Mouse (Mus musculus): Measurements from ENCODE around the gene Itpka. TPM values are rescaled to one million over a fixed set of nuclear protein-coding genes. Genes with fewer than 3 reads are reported as not detected.

Itpka gene
- polyA plus RNA-seq (2014; fragmentation: Nextera tagmentation; extraction: Ambion mirVana): 10.5 and 12.1 TPM in 2 replicates

- ATAC-seq (ENCODE audit: insufficient number of reproducible peaks, insufficient read depth, low FRiP score, low read depth): peak; percentile 72
- H3K36me3 ChIP-seq (ENCODE audit: control insufficient read depth, insufficient read depth, low read length): no peaks in the 10 kb centered on the region
- H3K9ac ChIP-seq (replicated peaks; ENCODE audit: low read depth, low read length): peak within 1 kb of the TSS; percentile 39
- H3K4me1 ChIP-seq (ENCODE audit: control insufficient read depth, insufficient read depth, low read length): peaks cover 27% of the 10 kb centered on the region; the same call in 1 of the 2 replicates
- H3K4me3 ChIP-seq (ENCODE audit: low read depth, low read length): peak within 1 kb of the TSS; percentile 58
- peak within 1 kb of the TSS; percentile 93 for H3K27ac ChIP-seq (ENCODE audit: low read length)
- WGBS: 2% methylated on average over 27 of the region's 53 CpGs
- no peaks in the 10 kb centered on the region for H3K9me3 ChIP-seq (ENCODE audit: control insufficient read depth, low read depth, low read length)
- H3K4me2 ChIP-seq (replicated peaks; ENCODE audit: low read depth, low read length): peak within 1 kb of the TSS; percentile 100
- H3K27me3 ChIP-seq (ENCODE audit: control insufficient read depth, insufficient read depth, low read length): peaks cover 10% of the 10 kb centered on the region
Measured at GRCm38 (mm10) chr2:119741581-119742411, at the start of gene Itpka. Gene Itpka, plus strand, starts transcription at chr2:119742337.

GRCm38 (mm10) chr2:119694826-119695225 lies 47.3 kb upstream of the Itpka start:
- WGBS: 86% methylated on average over 2 of the region's 2 CpGs
- Histone ChIP-seq H3K4me2 (replicated peaks; ENCODE audit: low read depth, low read length) (no peak overlapping the region), H3K27me3 (ENCODE audit: control insufficient read depth, insufficient read depth, low read length) (no peaks in the 10 kb centered on the region), H3K4me3 (ENCODE audit: low read depth, low read length) (no peak overlapping the region), H3K9me3 (ENCODE audit: control insufficient read depth, low read depth, low read length) (no peaks in the 10 kb centered on the region), H3K4me1 (ENCODE audit: control insufficient read depth, insufficient read depth, low read length) (no peaks in the 10 kb centered on the region), H3K27ac (ENCODE audit: low read length) (no peak overlapping the region), H3K9ac (replicated peaks; ENCODE audit: low read depth, low read length) (no peak overlapping the region), H3K36me3 (ENCODE audit: control insufficient read depth, insufficient read depth, low read length) (peaks cover 8% of the 10 kb centered on the region)
- no peak for ATAC-seq (ENCODE audit: insufficient number of reproducible peaks, insufficient read depth, low FRiP score, low read depth)

- 65% methylated on average over 1 of the region's 1 CpGs for WGBS
Measured at GRCm38 (mm10) chr2:119696111-119696510, 46.0 kb upstream of the Itpka start.

GRCm38 (mm10) chr2:119698472-119698871 lies 43.7 kb upstream of the Itpka start:
- Histone ChIP-seq H3K9me3 (ENCODE audit: control insufficient read depth, low read depth, low read length) (no peaks in the 10 kb centered on the region), H3K4me1 (ENCODE audit: control insufficient read depth, insufficient read depth, low read length) (no peaks in the 10 kb centered on the region), H3K27ac (ENCODE audit: low read length) (no peak overlapping the region), H3K4me2 (replicated peaks; ENCODE audit: low read depth, low read length) (no peak overlapping the region), H3K4me3 (ENCODE audit: low read depth, low read length) (no peak overlapping the region), H3K36me3 (ENCODE audit: control insufficient read depth, insufficient read depth, low read length) (peaks cover 17% of the 10 kb centered on the region), H3K9ac (replicated peaks; ENCODE audit: low read depth, low read length) (no peak overlapping the region), H3K27me3 (ENCODE audit: control insufficient read depth, insufficient read depth, low read length) (no peaks in the 10 kb centered on the region)
- no peak for ATAC-seq (ENCODE audit: insufficient number of reproducible peaks, insufficient read depth, low FRiP score, low read depth)
- WGBS: 86% methylated on average over 2 of the region's 2 CpGs

More at GRCm38 (mm10) chr2:119696111-119696510, 46.0 kb upstream of the Itpka start:
- H3K36me3 ChIP-seq (ENCODE audit: control insufficient read depth, insufficient read depth, low read length): peaks cover 8% of the 10 kb centered on the region
- ATAC-seq (ENCODE audit: insufficient number of reproducible peaks, insufficient read depth, low FRiP score, low read depth): no peak
- H3K27ac ChIP-seq (ENCODE audit: low read length): no peak overlapping the region
- no peak overlapping the region for H3K9ac ChIP-seq (replicated peaks; ENCODE audit: low read depth, low read length)
- no peaks in the 10 kb centered on the region for H3K27me3 ChIP-seq (ENCODE audit: control insufficient read depth, insufficient read depth, low read length)
- H3K4me3 ChIP-seq (ENCODE audit: low read depth, low read length): no peak overlapping the region
- H3K4me1 ChIP-seq (ENCODE audit: control insufficient read depth, insufficient read depth, low read length): no peaks in the 10 kb centered on the region
- no peaks in the 10 kb centered on the region for H3K9me3 ChIP-seq (ENCODE audit: control insufficient read depth, low read depth, low read length)
- H3K4me2 ChIP-seq (replicated peaks; ENCODE audit: low read depth, low read length): no peak overlapping the region

GRCm38 (mm10) chr2:119699962-119700361 lies 42.2 kb upstream of the Itpka start:
- no peaks in the 10 kb centered on the region for H3K9me3 ChIP-seq (ENCODE audit: control insufficient read depth, low read depth, low read length)
- no peak overlapping the region for H3K9ac ChIP-seq (replicated peaks; ENCODE audit: low read depth, low read length)
- H3K36me3 ChIP-seq (ENCODE audit: control insufficient read depth, insufficient read depth, low read length): peaks cover 16% of the 10 kb centered on the region
- no peak overlapping the region for H3K4me2 ChIP-seq (replicated peaks; ENCODE audit: low read depth, low read length)
- no peaks in the 10 kb centered on the region for H3K4me1 ChIP-seq (ENCODE audit: control insufficient read depth, insufficient read depth, low read length)
- no peak overlapping the region for H3K27ac ChIP-seq (ENCODE audit: low read length)
- H3K4me3 ChIP-seq (ENCODE audit: low read depth, low read length): no peak overlapping the region
- 91% methylated on average over 3 of the region's 3 CpGs for WGBS
- no peaks in the 10 kb centered on the region for H3K27me3 ChIP-seq (ENCODE audit: control insufficient read depth, insufficient read depth, low read length)
- ATAC-seq (ENCODE audit: insufficient number of reproducible peaks, insufficient read depth, low FRiP score, low read depth): no peak

GRCm38 (mm10) chr2:119703171-119703570 lies 39.0 kb upstream of the Itpka start:
- H3K9ac ChIP-seq (replicated peaks; ENCODE audit: low read depth, low read length): no peak overlapping the region
- H3K4me1 ChIP-seq (ENCODE audit: control insufficient read depth, insufficient read depth, low read length): no peaks in the 10 kb centered on the region
- no peak for ATAC-seq (ENCODE audit: insufficient number of reproducible peaks, insufficient read depth, low FRiP score, low read depth)
- 87% methylated on average over 2 of the region's 2 CpGs for WGBS
- no peaks in the 10 kb centered on the region for H3K9me3 ChIP-seq (ENCODE audit: control insufficient read depth, low read depth, low read length)
- no peaks in the 10 kb centered on the region for H3K27me3 ChIP-seq (ENCODE audit: control insufficient read depth, insufficient read depth, low read length)
- H3K27ac ChIP-seq (ENCODE audit: low read length): no peak overlapping the region
- no peak overlapping the region for H3K4me3 ChIP-seq (ENCODE audit: low read depth, low read length)
- H3K36me3 ChIP-seq (ENCODE audit: control insufficient read depth, insufficient read depth, low read length): peaks cover 36% of the 10 kb centered on the region
- H3K4me2 ChIP-seq (replicated peaks; ENCODE audit: low read depth, low read length): no peak overlapping the region

GRCm38 (mm10) chr2:119707676-119708075 lies 34.5 kb upstream of the Itpka start:
- 77% methylated on average over 3 of the region's 3 CpGs for WGBS
- peaks cover 44% of the 10 kb centered on the region for H3K36me3 ChIP-seq (ENCODE audit: control insufficient read depth, insufficient read depth, low read length)
- H3K27ac ChIP-seq (ENCODE audit: low read length): no peak overlapping the region
- H3K9me3 ChIP-seq (ENCODE audit: control insufficient read depth, low read depth, low read length): no peaks in the 10 kb centered on the region
- no peak overlapping the region for H3K4me3 ChIP-seq (ENCODE audit: low read depth, low read length)
- H3K27me3 ChIP-seq (ENCODE audit: control insufficient read depth, insufficient read depth, low read length): no peaks in the 10 kb centered on the region
- no peak overlapping the region for H3K4me2 ChIP-seq (replicated peaks; ENCODE audit: low read depth, low read length)
- no peak for ATAC-seq (ENCODE audit: insufficient number of reproducible peaks, insufficient read depth, low FRiP score, low read depth)
- no peaks in the 10 kb centered on the region for H3K4me1 ChIP-seq (ENCODE audit: control insufficient read depth, insufficient read depth, low read length)
- no peak overlapping the region for H3K9ac ChIP-seq (replicated peaks; ENCODE audit: low read depth, low read length)

GRCm38 (mm10) chr2:119710011-119710410 lies 32.1 kb upstream of the Itpka start:
- Histone ChIP-seq H3K9ac (replicated peaks; ENCODE audit: low read depth, low read length) (no peak overlapping the region), H3K4me1 (ENCODE audit: control insufficient read depth, insufficient read depth, low read length) (no peaks in the 10 kb centered on the region), H3K36me3 (ENCODE audit: control insufficient read depth, insufficient read depth, low read length) (peaks cover 45% of the 10 kb centered on the region), H3K4me3 (ENCODE audit: low read depth, low read length) (no peak overlapping the region), H3K4me2 (replicated peaks; ENCODE audit: low read depth, low read length) (no peak overlapping the region), H3K27ac (ENCODE audit: low read length) (no peak overlapping the region), H3K27me3 (ENCODE audit: control insufficient read depth, insufficient read depth, low read length) (no peaks in the 10 kb centered on the region), H3K9me3 (ENCODE audit: control insufficient read depth, low read depth, low read length) (no peaks in the 10 kb centered on the region)
- 95% methylated on average over 3 of the region's 3 CpGs for WGBS
- ATAC-seq (ENCODE audit: insufficient number of reproducible peaks, insufficient read depth, low FRiP score, low read depth): no peak
